Mouse (Mus musculus) activated CD4-positive, CD25-positive, alpha-beta regulatory T cell, adult 4 months (primary cell): ENCODE measurements around the gene Gm20865. TPM values are rescaled to one million over a fixed set of nuclear protein-coding genes. Genes with fewer than 3 reads are reported as not detected.
"Not testable (repeated sequence)": the region's sequence is repeated elsewhere in the genome, so short reads cannot be mapped to it uniquely, and the experiment has no call there.

ENCODE experiments used
- ATAC-seq: one replicate; pipeline ENCODE4 v1.8.0; 2017
- polyA plus RNA-seq, 2 experiments: library from polyadenylated mRNA; unstranded; fragments of 100-300 nt; shearing (Covaris generic); gene quantifications; one replicate each; pipeline ENCODE4 v1.2.1; 2017

Gm20865 gene
- polyA plus RNA-seq = not detected

DNA sequence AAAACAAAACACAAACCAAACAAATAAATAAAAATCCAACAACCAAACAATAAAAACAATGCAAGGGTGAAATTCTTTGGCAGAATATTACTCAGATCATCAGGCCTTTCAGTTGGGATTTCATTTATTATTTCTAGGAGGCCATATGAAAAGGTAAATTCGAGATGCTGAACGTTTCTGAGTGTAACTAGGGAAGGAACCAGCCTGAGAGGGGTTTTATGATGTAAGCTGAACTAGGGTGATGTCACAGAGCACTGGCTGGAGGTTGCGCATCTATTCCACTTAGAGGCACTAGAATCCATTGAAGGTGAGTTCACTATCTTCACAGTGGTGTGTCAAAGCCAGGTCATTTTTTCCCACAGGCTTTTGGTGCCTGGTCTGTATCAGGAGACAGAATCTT is at the start of gene Gm20865:
Gene Gm20865 (plus strand): TSS at position 301 of the 400 bp plus-strand sequence.
- ATAC-seq = not testable (repeated sequence)

Other genes with a start within 250 kb of the Gm20865 start
- not detected for gene Gm29866, start 247.9 kb upstream of the Gm20865 start, polyA plus RNA-seq
- gene Gm20909, start 77.0 kb upstream of the Gm20865 start, polyA plus RNA-seq = not detected